Mouse (Mus musculus) testis, adult 2 months (tissue): ENCODE measurements at regions not wholly inside any gene's neighbourhood (a gene's known extent, or its start where the extent isn't known, plus 50 kb on each side); places are given as distances from the start of the nearest gene placed in this dataset.

Source experiments
- CTCF ChIP-seq: fragments of 200-500 bp; IDR thresholded peaks from 2 replicates; pipeline ENCODE4 v1.5.1; 2012; ENCODE audit warnings: low read depth, mild to moderate bottlenecking, inconsistent platforms, low read length, moderate library complexity; ENCODE audit not compliant: control insufficient read depth, insufficient read depth, insufficient replicate concordance
- POLR2A ChIP-seq: fragments of 200-500 bp; IDR thresholded peaks from 2 replicates; pipeline ENCODE4 v1.6.1; 2012; ENCODE audit warnings: low read depth, mild to moderate bottlenecking, inconsistent platforms, low read length, moderate library complexity; ENCODE audit not compliant: control insufficient read depth

DNA sequence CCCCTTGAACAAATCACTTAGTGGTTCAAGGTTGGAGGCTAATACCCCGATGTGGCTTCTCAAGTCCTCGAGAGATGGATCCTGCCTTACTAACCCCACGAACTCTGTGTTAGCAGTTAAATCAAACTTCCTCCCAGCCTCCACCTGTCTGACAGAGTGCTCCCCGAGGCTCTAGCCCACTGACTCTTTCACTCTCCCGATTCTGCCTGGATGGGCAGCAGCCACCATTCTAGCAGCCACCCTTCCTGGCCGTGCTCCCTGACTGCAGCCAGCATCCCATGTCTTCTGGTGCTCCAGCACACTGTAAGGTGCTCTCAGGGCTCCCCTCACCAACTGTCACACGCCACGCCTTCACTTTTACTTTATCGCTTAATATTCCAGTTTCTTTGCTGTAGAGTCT is 173.6 kb upstream of the Lpp start:
- no peak for TF ChIP-seq POLR2A
- no peak for TF ChIP-seq CTCF
